In the genomic region with DNA sequence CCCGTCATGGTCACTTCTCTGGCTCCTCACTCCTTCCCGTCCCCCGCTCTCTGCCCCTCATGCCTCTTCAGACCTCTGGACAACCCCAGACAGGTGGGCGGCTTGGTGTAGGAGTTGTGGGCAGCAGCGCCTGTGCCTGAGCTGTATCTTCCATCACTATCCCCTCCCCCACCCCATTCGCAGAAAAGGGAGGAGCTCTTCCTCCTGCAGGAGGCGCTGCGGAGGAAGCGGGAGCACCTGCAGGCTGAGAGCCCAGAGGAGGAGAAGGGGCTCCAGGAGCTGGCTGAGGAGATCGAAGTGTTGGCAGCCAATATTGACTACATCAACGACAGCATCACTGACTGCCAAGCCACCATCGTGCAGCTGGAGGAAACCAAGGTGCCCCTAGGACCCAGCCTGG, we compare ENCODE assay signal across 22 mouse cellular contexts. TPM values are rescaled to one million over a fixed set of nuclear protein-coding genes. Genes with fewer than 3 reads are reported as not detected.
A peak's percentile ranks its signal among the peaks of the same experiment; 100 is the strongest.
DNase-seq lines count a peak whose midpoint lies in the region; ATAC-seq and TF ChIP-seq lines count a peak whose summit lies in the region.
"Had no signal": no experiment of that assay in that cellular context is flagged by ENCODE, and none has a peak within 500 bp of the region (broad histone marks: within the 10 kb centered on the region; RNA-seq: fewer than 3 reads in every experiment).

No protein-coding gene starts in this region.

- H3K4me3 ChIP-seq in heart, embryonic 14.5 days (ENCODE audit: control insufficient read depth in 1 of 2, insufficient read depth in 1 of 2, low read depth in 1 of 2, low read length in 2 of 2): peak overlapping the region in 1 of 2 experiments; percentile 22; a peak in 2 of 4 replicates
- H3K4me3 ChIP-seq in liver, postnatal 0 days (ENCODE audit: low read depth, low read length): no peak overlapping the region
- H3K4me3 ChIP-seq in liver, embryonic 12.5 days: no peak overlapping the region
- H3K4me3 ChIP-seq in ES-Bruce4 (ENCODE audit: low read depth, low read length): peak overlapping the region; percentile 76
- H3K4me3 ChIP-seq: forebrain, embryonic 12.5 days; limb, embryonic 10.5 days had no signal

- H3K4me1 ChIP-seq in heart, embryonic 14.5 days (ENCODE audit: control insufficient read depth in 2 of 2, insufficient read depth in 2 of 2, low read length in 2 of 2): no peaks in the 10 kb centered on the region
- H3K4me1 ChIP-seq in liver, postnatal 0 days (ENCODE audit: insufficient read depth): no peaks in the 10 kb centered on the region
- H3K4me1 ChIP-seq in liver, embryonic 12.5 days: peaks cover 8% of the 10 kb centered on the region; the same call in 1 of the 2 replicates
- H3K4me1 ChIP-seq in ES-Bruce4 (ENCODE audit: control insufficient read depth, insufficient read depth, low read length): no peaks in the 10 kb centered on the region
- H3K4me1 ChIP-seq: forebrain, embryonic 12.5 days had no signal

- peak; percentile 37 for TF ChIP-seq CTCF in liver, postnatal 0 days (IDR thresholded peaks at IDR 0.05; ENCODE audit: low read depth)
- TF ChIP-seq CTCF in ES-Bruce4 (IDR thresholded peaks at IDR 0.05; ENCODE audit: low read depth, low read length): peak; percentile 76

- no peak for TF ChIP-seq EP300 in liver, postnatal 0 days (IDR thresholded peaks at IDR 0.05; ENCODE audit: low read depth)
- 0 out of 2 replicates have a peak, but pooled peaks have one; percentile 36 for TF ChIP-seq EP300 in ES-Bruce4 (IDR thresholded peaks at IDR 0.05; ENCODE audit: insufficient read depth, low read depth, low read length)

- peaks cover 12% of the 10 kb centered on the region for H3K36me3 ChIP-seq in heart, embryonic 14.5 days (ENCODE audit: control insufficient read depth, insufficient read depth, low read length)
- H3K36me3 ChIP-seq in liver, postnatal 0 days (replicated peaks; ENCODE audit: insufficient read depth, low read length): peaks cover 28% of the 10 kb centered on the region
- H3K36me3 ChIP-seq in liver, embryonic 12.5 days: peaks cover 79% of the 10 kb centered on the region
- H3K36me3 ChIP-seq in ES-Bruce4 (ENCODE audit: control insufficient read depth, insufficient read depth, low read length, poor library complexity, severe bottlenecking): no peaks in the 10 kb centered on the region

- no peak for ATAC-seq in heart, embryonic 14.5 days (ENCODE audit: insufficient number of reproducible peaks, insufficient read depth, low FRiP score, low read depth)
- ATAC-seq in liver, postnatal 0 days: no peak
- ATAC-seq in liver, embryonic 12.5 days: no peak
- ATAC-seq: inflammation-experienced regulatory T-cells, adult 6 months had no signal

- no peak overlapping the region for H3K27ac ChIP-seq in heart, embryonic 14.5 days (replicated peaks in 1 of 2; ENCODE audit: control insufficient read depth in 1 of 2, insufficient read depth in 1 of 2, low read depth in 2 of 2, low read length in 2 of 2)
- no peak overlapping the region for H3K27ac ChIP-seq in liver, postnatal 0 days (ENCODE audit: low read depth)
- H3K27ac ChIP-seq in liver, embryonic 12.5 days: no peak overlapping the region
- H3K27ac ChIP-seq in ES-Bruce4 (ENCODE audit: insufficient read depth, low read length): no peak overlapping the region
- H3K27ac ChIP-seq: forebrain, embryonic 12.5 days; limb, embryonic 10.5 days had no signal

- no peaks in the 10 kb centered on the region for H3K9me3 ChIP-seq in heart, embryonic 14.5 days (ENCODE audit: control insufficient read depth, low read length)
- no peaks in the 10 kb centered on the region for H3K9me3 ChIP-seq in liver, postnatal 0 days (ENCODE audit: low read length)
- no peaks in the 10 kb centered on the region for H3K9me3 ChIP-seq in liver, embryonic 12.5 days (replicated peaks)
- no peaks in the 10 kb centered on the region for H3K9me3 ChIP-seq in ES-Bruce4 (replicated peaks; ENCODE audit: control insufficient read depth, insufficient read depth, low read length, poor library complexity, severe bottlenecking)
- H3K9me3 ChIP-seq: forebrain, embryonic 12.5 days; limb, embryonic 10.5 days had no signal

- peak overlapping the region; percentile 32; the same call in 1 of the 2 replicates for H3K4me2 ChIP-seq in heart, embryonic 14.5 days (ENCODE audit: low read length)
- 0 out of 2 replicates have a peak overlapping the region, but pooled peaks have one; percentile 32 for H3K4me2 ChIP-seq in liver, postnatal 0 days (ENCODE audit: low read depth, low read length)
- no peak overlapping the region for H3K4me2 ChIP-seq in liver, embryonic 12.5 days
- H3K4me2 ChIP-seq: forebrain, embryonic 12.5 days had no signal

- no peak for DNase-seq in heart, adult 18-20 months
- DNase-seq in liver, postnatal 0 days: no peak
- DNase-seq in ZHBTc4 (ENCODE audit: low read depth, low spot score): peak; percentile 84
- no peak for DNase-seq in adrenal gland, adult 18-20 months (ENCODE audit: low spot score in 2 of 2)
- DNase-seq: cerebellum, adult 11 months; gastrocnemius, postnatal 10 days; layer of hippocampus, adult 9-11 months; thymus, adult 18-20 months had no signal

- WGBS in heart, embryonic 14.5 days: 50% methylated on average over 11 of the region's 12 CpGs
- WGBS in liver, postnatal 0 days (ENCODE audit: insufficient replicate concordance): 76% methylated on average over 12 of the region's 12 CpGs
- 63% methylated on average over 12 of the region's 12 CpGs for WGBS in liver, embryonic 12.5 days (ENCODE audit: insufficient replicate concordance)

- TF ChIP-seq POLR2A in ES-Bruce4 (IDR thresholded peaks at IDR 0.05; ENCODE audit: insufficient read depth, low read length): no peak

- H3K27me3 ChIP-seq in heart, embryonic 14.5 days (ENCODE audit: control insufficient read depth, insufficient read depth, low read length): no peaks in the 10 kb centered on the region
- H3K27me3 ChIP-seq in liver, postnatal 0 days (ENCODE audit: insufficient read depth, low read length): no peaks in the 10 kb centered on the region
- no peaks in the 10 kb centered on the region for H3K27me3 ChIP-seq in liver, embryonic 12.5 days (replicated peaks)
- no peaks in the 10 kb centered on the region for H3K27me3 ChIP-seq in ES-Bruce4 (ENCODE audit: control insufficient read depth, insufficient read depth, low read length, poor library complexity, severe bottlenecking)
- H3K27me3 ChIP-seq: forebrain, embryonic 12.5 days had no signal

- no peak overlapping the region for H3K9ac ChIP-seq in heart, embryonic 14.5 days (ENCODE audit: low read length)
- no peak overlapping the region for H3K9ac ChIP-seq in liver, postnatal 0 days (replicated peaks)
- H3K9ac ChIP-seq in liver, embryonic 12.5 days: no peak overlapping the region
- H3K9ac ChIP-seq in ES-Bruce4 (ENCODE audit: low read depth, poor library complexity, severe bottlenecking): peak overlapping the region; percentile 51
- H3K9ac ChIP-seq: forebrain, embryonic 12.5 days had no signal

RNA-seq across cellular contexts. Expression of gene Kif21b, which starts 28.6 kb away (rescaled TPM):
- 1.0 and 1.1 TPM in 2 replicates for polyA plus RNA-seq in heart, embryonic 14.5 days (2014; fragmentation: Nextera tagmentation; extraction: Ambion mirVana)
- total RNA-seq in heart, adult 18-20 months (2021): 1 to 10 TPM in 1 of 2 experiments, under 1 TPM in 1; 0.77 to 2.6 TPM
- polyA plus RNA-seq in liver, postnatal 0 days (2015; fragmentation: Nextera tagmentation; extraction: Ambion mirVana): 0.91 and 1.1 TPM in 2 replicates
- polyA plus RNA-seq in liver, embryonic 12.5 days (2016; fragmentation: Nextera tagmentation; extraction: Ambion mirVana): 2.9 and 3.6 TPM in 2 replicates
- polyA plus RNA-seq in ES-Bruce4 (2011; ENCODE audit: insufficient read depth, insufficient read length, low read depth, missing spikeins): 16.0 and 19.2 TPM in 2 replicates
- total RNA-seq in adrenal gland, adult 18-20 months (2021): 1 to 10 TPM; 2.0 TPM

RNA-seq across cellular contexts. Expression of gene Mroh3, which starts 52.8 kb away (rescaled TPM):
- polyA plus RNA-seq in heart, embryonic 14.5 days (2014; fragmentation: Nextera tagmentation; extraction: Ambion mirVana): not detected in 2 replicates
- total RNA-seq in heart, adult 18-20 months (2021): not detected
- polyA plus RNA-seq in liver, postnatal 0 days (2015; fragmentation: Nextera tagmentation; extraction: Ambion mirVana): not detected in 2 replicates
- polyA plus RNA-seq in liver, embryonic 12.5 days (2016; fragmentation: Nextera tagmentation; extraction: Ambion mirVana): not detected in 2 replicates
- polyA plus RNA-seq in ES-Bruce4 (2011; ENCODE audit: insufficient read depth, insufficient read length, low read depth, missing spikeins): 0.99 and 1.3 TPM in 2 replicates
- total RNA-seq in adrenal gland, adult 18-20 months (2021): not detected
- total RNA-seq: adrenal gland, postnatal 4 days; common myeloid progenitor, adult 5-6 weeks; gastrocnemius, postnatal 10 days; megakaryocyte, adult 5-6 weeks; neutrophil, adult 5-6 weeks had no signal
- polyA plus RNA-seq: embryonic facial prominence, embryonic 14.5 days; heart, embryonic 16.5 days; inflammation-experienced regulatory T-cells, adult 6 months; liver, embryonic 16.5 days; spleen, adult 2 months had no signal
